Mouse (Mus musculus) CH12.LX (cell line): ENCODE results near the gene Camta1. TPM values are rescaled to one million over a fixed set of nuclear protein-coding genes. Genes with fewer than 3 reads are reported as not detected.

Experiments
- DNase-seq: peaks from one replicate; pipeline ENCODE4 v3.0.0-alpha.2; 2013; ENCODE audit errors: extremely low read depth
- H3K27ac ChIP-seq: 2 replicates; pipeline ENCODE4 v1.5.1; 2012; ENCODE audit warnings: low read depth, mild to moderate bottlenecking, control low read depth, moderate library complexity; ENCODE audit not compliant: insufficient read depth
- H3K27me3 ChIP-seq: replicated peaks from 2 replicates; pipeline ENCODE3; 2012; ENCODE audit warnings: inconsistent platforms
- H3K36me3 ChIP-seq, 2 experiments: replicated peaks in 1 of 2; 2 replicates each; pipeline versions ENCODE3 to v1.6.1; 2012; ENCODE audit warnings: inconsistent platforms in 1 of 2, low read length in 1 of 2, mild to moderate bottlenecking in 1 of 2, mixed read lengths in 1 of 2, moderate library complexity in 1 of 2; ENCODE audit not compliant: control insufficient read depth in 1 of 2, insufficient read depth in 1 of 2
- H3K4me1 ChIP-seq, 2 experiments: 2 replicates each; pipeline ENCODE4 v1.6.1; 2012; ENCODE audit warnings: inconsistent platforms in 1 of 2, moderate library complexity in 1 of 2; ENCODE audit not compliant: insufficient read depth in 2 of 2, control insufficient read depth in 1 of 2
- H3K4me2 ChIP-seq: 2 replicates; pipeline ENCODE4 v1.6.1; 2012; ENCODE audit warnings: low read depth, mild to moderate bottlenecking, control low read depth; ENCODE audit not compliant: poor library complexity, insufficient read depth, severe bottlenecking
- H3K4me3 ChIP-seq, 3 experiments: fragments of 150-350 bp in 1 of 3; sonication (generic) in 1 of 3; replicated peaks in 1 of 3; 2 replicates each; pipeline versions ENCODE3 to v1.5.1; 2011 to 2012; ENCODE audit warnings: low read depth in 2 of 3, low read length in 2 of 3, mild to moderate bottlenecking in 2 of 3, moderate library complexity in 2 of 3, control low read depth in 1 of 3, improper control_type of control experiment in 1 of 3, inconsistent platforms in 1 of 3, mixed read lengths in 1 of 3; ENCODE audit not compliant: poor library complexity in 1 of 3
- H3K79me2 ChIP-seq: replicated peaks from 2 replicates; pipeline ENCODE4 v1.6.1; 2012; ENCODE audit warnings: mild to moderate bottlenecking, moderate library complexity; ENCODE audit not compliant: control insufficient read depth, poor library complexity, insufficient read depth, severe bottlenecking; ENCODE audit errors: extremely low read depth
- H3K9ac ChIP-seq: 2 replicates; pipeline ENCODE4 v1.6.1; 2012; ENCODE audit warnings: low read depth, mild to moderate bottlenecking, control low read depth, moderate library complexity; ENCODE audit not compliant: insufficient read depth
- H3K9me3 ChIP-seq: replicated peaks from 2 replicates; pipeline ENCODE3; 2012; ENCODE audit warnings: low read length, inconsistent platforms, mixed read lengths
- BHLHE40 ChIP-seq: IDR thresholded peaks from 2 replicates; pipeline ENCODE4 v1.6.1; 2011; ENCODE audit warnings: mild to moderate bottlenecking, low read depth, low read length, improper control_type of control experiment
- CHD1 ChIP-seq: IDR thresholded peaks from 2 replicates; pipeline ENCODE4 v1.6.1; 2012; ENCODE audit warnings: low read depth, low read length, improper control_type of control experiment, inconsistent platforms
- CHD2 ChIP-seq: IDR thresholded peaks from 2 replicates; pipeline ENCODE4 v1.6.1; 2011; ENCODE audit warnings: low read length, improper control_type of control experiment
- EP300 ChIP-seq: IDR thresholded peaks from 2 replicates; pipeline ENCODE4 v1.6.1; 2011; ENCODE audit warnings: low read length, improper control_type of control experiment
- ETS1 ChIP-seq: conservative IDR thresholded peaks from 2 replicates; pipeline ENCODE4 v1.6.1; 2012; ENCODE audit warnings: low read depth, mild to moderate bottlenecking, inconsistent platforms, low read length, improper control_type of control experiment, moderate library complexity
- IRF4 ChIP-seq: IDR thresholded peaks from 2 replicates; pipeline ENCODE4 v1.6.1; 2014; ENCODE audit warnings: low read depth, mild to moderate bottlenecking, inconsistent platforms, low read length, improper control_type of control experiment
- MAFK ChIP-seq: IDR thresholded peaks from 2 replicates; pipeline ENCODE4 v1.6.1; 2011; ENCODE audit warnings: low read length, improper control_type of control experiment; ENCODE audit not compliant: insufficient replicate concordance
- MAX ChIP-seq: IDR thresholded peaks from 2 replicates; pipeline ENCODE4 v1.6.1; 2011; ENCODE audit warnings: low read length, improper control_type of control experiment
- MAZ ChIP-seq: IDR thresholded peaks from 2 replicates; pipeline ENCODE4 v1.6.1; 2012; ENCODE audit warnings: low read depth, mild to moderate bottlenecking, inconsistent platforms, low read length, improper control_type of control experiment, moderate library complexity
- MEF2A ChIP-seq: IDR thresholded peaks from 2 replicates; pipeline ENCODE4 v1.6.1; 2014; ENCODE audit warnings: low read depth, mild to moderate bottlenecking, inconsistent platforms, low read length, improper control_type of control experiment, borderline replicate concordance
- MXI1 ChIP-seq: IDR thresholded peaks from 2 replicates; pipeline ENCODE4 v1.6.1; 2011; ENCODE audit warnings: mild to moderate bottlenecking, low read depth, low read length, improper control_type of control experiment
- MYC ChIP-seq: IDR thresholded peaks from 2 replicates; pipeline ENCODE4 v1.6.1; 2011; ENCODE audit warnings: low read depth, mild to moderate bottlenecking, improper control_type of control experiment, low read length
- PAX5 ChIP-seq: IDR thresholded peaks from 2 replicates; pipeline ENCODE4 v1.6.1; 2012; ENCODE audit warnings: low read length, inconsistent platforms, mixed read lengths
- POLR2A ChIP-seq: IDR thresholded peaks from 2 replicates; pipeline ENCODE4 v1.6.1; 2011; ENCODE audit warnings: low read depth, mild to moderate bottlenecking, improper control_type of control experiment, low read length
- POLR2AphosphoS2 ChIP-seq: IDR thresholded peaks from 2 replicates; pipeline ENCODE4 v1.6.1; 2011; ENCODE audit warnings: low read depth, low read length, improper control_type of control experiment
- RAD21 ChIP-seq: IDR thresholded peaks from 2 replicates; pipeline ENCODE4 v1.6.1; 2011; ENCODE audit warnings: low read depth, mild to moderate bottlenecking, low read length, improper control_type of control experiment, moderate library complexity
- ZC3H11A ChIP-seq: IDR thresholded peaks from 2 replicates; pipeline ENCODE4 v1.6.1; 2012; ENCODE audit warnings: low read depth, mild to moderate bottlenecking, inconsistent platforms, low read length, improper control_type of control experiment
- ZKSCAN1 ChIP-seq: IDR thresholded peaks from 2 replicates; pipeline ENCODE4 v1.6.1; 2012; ENCODE audit warnings: low read depth, inconsistent platforms, low read length, improper control_type of control experiment, borderline replicate concordance
- ZMIZ1 ChIP-seq: IDR thresholded peaks from 2 replicates; pipeline ENCODE4 v1.6.1; 2012; ENCODE audit warnings: low read depth, mild to moderate bottlenecking, inconsistent platforms, low read length, improper control_type of control experiment
- ZNF384 ChIP-seq: IDR thresholded peaks from 2 replicates; pipeline ENCODE4 v1.6.1; 2012; ENCODE audit warnings: low read depth, low read length, improper control_type of control experiment, inconsistent platforms
- dilution Hi-C: fragments of 300-500 bp; cut with MboI; formaldehyde crosslinking; loops from 2 replicates; pipeline ENCODE4 v1.14.3; 2020; ENCODE audit warnings: low sequenced_read_pairs; ENCODE audit not compliant: extremely low pct_unique_long_range_greater_than_20kb, extremely low pct_ligation_motif_present
- in situ Hi-C: fragments of 300-500 bp; cut with MboI; formaldehyde crosslinking; loops from 3 replicates; pipeline ENCODE4 v1.14.3; 2019; ENCODE audit warnings: low sequenced_read_pairs, low pct_ligation_motif_present, low pct_unique_long_range_greater_than_20kb, mixed read lengths
- polyA plus RNA-seq: library from polyadenylated mRNA; unstranded; fragments of >175 nt; gene quantifications from 2 replicates; pipeline ENCODE4 v1.2.1, GENCODE M21; 2012; ENCODE audit warnings: low read depth; ENCODE audit not compliant: insufficient read length
- total RNA-seq, 2 experiments: library from RNA; depleted of rRNA; stranded (reverse); fragments of 300-350 nt in 1 of 2; fragments of >200 nt in 1 of 2; gene quantifications; 2 replicates each; pipeline ENCODE4 v1.2.3; 2012 to 2014

The Camta1 gene
- total and polyA plus RNA-seq, 3 experiments = 9.9 to 32.5 (median 15.3) TPM

- Histone ChIP-seq H3K4me2 (peak overlapping the region; percentile 87), H3K9ac (peak overlapping the region; percentile 70), H3K27ac (peak overlapping the region; percentile 3; the same call in 1 of the 2 replicates), H3K27me3 (no peaks in the 10 kb centered on the region), H3K36me3 (peaks cover 0 to 3% of the 10 kb centered on the region in 2 experiments), H3K4me1 (peaks cover 8 to 25% of the 10 kb centered on the region in 2 experiments; a peak in 3 of 4 replicates), H3K79me2 (peaks cover 8% of the 10 kb centered on the region), H3K4me3 (peak overlapping the region; percentile 63 to 71 (median 68)), H3K9me3 (no peaks in the 10 kb centered on the region)
- in situ Hi-C loops = no loop called here
- TF ChIP-seq CHD1 = 0 out of 2 replicates have a peak, but pooled peaks have one; percentile 34
- no peak for TF ChIP-seq POLR2A
- no peak for TF ChIP-seq MEF2A
- peak; percentile 97 for TF ChIP-seq BHLHE40
- no peak for TF ChIP-seq ZNF384
- peak; percentile 86 for TF ChIP-seq MYC
- TF ChIP-seq ZMIZ1 = no peak
- TF ChIP-seq MAFK = no peak
- TF ChIP-seq ETS1 = no peak
- no peak for TF ChIP-seq MXI1
- no peak for TF ChIP-seq PAX5
- peak; percentile 76; the same call in 1 of the 2 replicates for TF ChIP-seq MAX
- no peak for TF ChIP-seq IRF4
- TF ChIP-seq EP300 = no peak
- TF ChIP-seq ZKSCAN1 = no peak
- no peak for TF ChIP-seq RAD21
- TF ChIP-seq ZC3H11A = no peak
- TF ChIP-seq CHD2 = no peak
- TF ChIP-seq MAZ = no peak
- DNase-seq = peak; percentile 38
- dilution Hi-C loops = no loop called here
Measured at GRCm38 (mm10) chr4:150913743-150914142, 947.9 kb downstream of the Camta1 start.

DNA sequence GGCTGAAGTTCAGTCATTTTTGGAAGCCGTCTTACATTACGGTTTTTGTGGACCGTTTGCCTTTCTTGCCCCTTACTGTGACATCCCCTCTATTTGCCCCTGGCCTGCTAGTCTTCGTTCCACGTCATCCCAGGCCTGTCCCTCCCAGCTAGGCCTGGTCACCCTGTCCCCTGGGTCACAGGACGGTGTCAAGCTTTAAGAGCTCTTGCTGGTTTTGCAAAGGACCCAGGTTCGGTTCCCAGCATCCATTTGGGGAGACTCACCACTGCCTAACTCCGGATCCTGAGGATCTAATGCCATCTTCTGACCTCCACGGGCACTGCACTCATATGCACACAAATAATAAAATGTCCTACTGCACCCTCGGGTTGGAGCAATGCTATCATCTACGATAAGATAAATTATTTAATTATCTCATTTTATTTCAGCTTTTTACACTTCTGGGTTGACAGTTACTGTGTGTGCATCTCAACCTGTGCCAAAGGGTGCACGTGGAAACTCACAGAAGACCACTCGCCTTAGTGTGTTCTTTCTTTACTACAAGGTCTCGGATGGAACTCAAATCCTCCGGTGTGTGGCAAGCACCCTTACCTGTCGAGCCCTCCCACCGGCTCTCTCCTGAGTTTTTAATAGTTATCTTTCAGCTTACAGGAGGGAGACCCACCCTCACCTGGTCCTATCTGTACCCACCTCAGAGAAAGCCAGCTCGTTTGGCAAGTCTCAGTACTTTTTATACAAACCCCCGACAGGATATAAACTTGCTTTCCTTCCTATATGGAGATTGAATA, 951.3 kb downstream of the Camta1 start:
- dilution Hi-C loops (no loop called here), in situ Hi-C loops (no loop called here)
- Histone ChIP-seq H3K4me1 (peaks cover 8 to 41% of the 10 kb centered on the region in 2 experiments), H3K4me3 (no peak overlapping the region), H3K4me2 (no peak overlapping the region), H3K27ac (no peak overlapping the region), H3K9ac (no peak overlapping the region), H3K9me3 (no peaks in the 10 kb centered on the region), H3K36me3 (peaks cover 18 to 29% of the 10 kb centered on the region in 2 experiments), H3K79me2 (peaks cover 27% of the 10 kb centered on the region), H3K27me3 (no peaks in the 10 kb centered on the region)
- no peak for DNase-seq
- no peak for TF ChIP-seq POLR2AphosphoS2
- TF ChIP-seq MYC = no peak
